Mouse (Mus musculus): ENCODE data around the gene Gm20604.

- TF ChIP-seq CTCF (IDR thresholded peaks at IDR 0.05; ENCODE audit: extremely low read depth, insufficient read depth, insufficient read length, insufficient replicate concordance) (no peak), POLR2A (IDR thresholded peaks at IDR 0.05; ENCODE audit: low read depth, low read length) (no peak)
Measured at GRCm38 (mm10) chr12:102723861-102724260, 34.6 kb downstream of the Gm20604 start.

Measured in spleen, adult 2 months (tissue).